Mouse (Mus musculus) large intestine, adult 2 months (tissue): ENCODE results near the gene Pfkp. TPM values are rescaled to one million over a fixed set of nuclear protein-coding genes. Genes with fewer than 3 reads are reported as not detected.

Experiments
- DNase-seq: peaks from one replicate; pipeline ENCODE4 v3.0.0-alpha.2; 2012; ENCODE audit warnings: low read depth, low spot score
- WGBS: fragments of 180-500 bp; shearing (Covaris S2); methylation state at CpG from one replicate; pipeline ENCODE4 v1.1.7; 2018; 5-methylcytosine and 5-hydroxymethylcytosine counted together
- polyA plus RNA-seq: library from polyadenylated mRNA; depleted of rRNA; stranded (reverse); fragments of >200 nt; gene quantifications from 2 replicates; pipeline ENCODE4 v1.2.3, GENCODE M21; 2012

Pfkp gene
- polyA plus RNA-seq, 1 experiment = 110 TPM

GRCm38 (mm10) chr13:6620250-6620649, 28.3 kb downstream of the Pfkp start:
- WGBS = 96% methylated on average over 3 of the region's 3 CpGs
- DNase-seq = no peak

GRCm38 (mm10) chr13:6618711-6619110, 29.9 kb downstream of the Pfkp start:
- 78% methylated on average over 3 of the region's 3 CpGs for WGBS
- DNase-seq = no peak

- DNase-seq = no peak
- WGBS = 87% methylated on average over 5 of the region's 5 CpGs
Measured at GRCm38 (mm10) chr13:6613690-6614445, 34.7 kb downstream of the Pfkp start.

GRCm38 (mm10) chr13:6602786-6603409, 45.7 kb downstream of the Pfkp start:
- DNase-seq = no peak
- WGBS = 89% methylated on average over 10 of the region's 10 CpGs

GRCm38 (mm10) chr13:6601676-6602075, 46.9 kb downstream of the Pfkp start:
- WGBS = 84% methylated on average over 2 of the region's 2 CpGs
- DNase-seq = no peak

- DNase-seq = no peak
- 86% methylated on average over 8 of the region's 8 CpGs for WGBS
Measured at GRCm38 (mm10) chr13:6600626-6601025, 48.0 kb downstream of the Pfkp start.

GRCm38 (mm10) chr13:6597801-6598200, 50.8 kb downstream of the Pfkp start:
- WGBS = 92% methylated on average over 16 of the region's 16 CpGs
- no peak for DNase-seq

GRCm38 (mm10) chr13:6595403-6595802, 53.2 kb downstream of the Pfkp start:
- 85% methylated on average over 4 of the region's 4 CpGs for WGBS
- DNase-seq = no peak

GRCm38 (mm10) chr13:6590846-6591245, 57.7 kb downstream of the Pfkp start:
- WGBS = 43% methylated on average over 3 of the region's 3 CpGs
- no peak for DNase-seq

GRCm38 (mm10) chr13:6586009-6586408, 62.6 kb downstream of the Pfkp start:
- no peak for DNase-seq
- WGBS = 72% methylated on average over 9 of the region's 9 CpGs

GRCm38 (mm10) chr13:6583499-6584125, 65.0 kb downstream of the Pfkp start:
- DNase-seq = no peak
- WGBS = 79% methylated on average over 4 of the region's 4 CpGs

GRCm38 (mm10) chr13:6575920-6576509, 72.6 kb downstream of the Pfkp start:
- WGBS = 96% methylated on average over 6 of the region's 6 CpGs
- DNase-seq = no peak

- 82% methylated on average over 5 of the region's 5 CpGs for WGBS
- no peak for DNase-seq
Measured at GRCm38 (mm10) chr13:6565571-6565970, 83.0 kb downstream of the Pfkp start.

GRCm38 (mm10) chr13:6562409-6562808, 86.2 kb downstream of the Pfkp start:
- no peak for DNase-seq
- WGBS = 88% methylated on average over 2 of the region's 2 CpGs

- 86% methylated on average over 7 of the region's 7 CpGs for WGBS
- no peak for DNase-seq
Measured at GRCm38 (mm10) chr13:6557771-6558170, 90.8 kb downstream of the Pfkp start.

GRCm38 (mm10) chr13:6555656-6556055, 92.9 kb downstream of the Pfkp start:
- 96% methylated on average over 11 of the region's 11 CpGs for WGBS
- DNase-seq = no peak

- WGBS = 87% methylated on average over 2 of the region's 2 CpGs
- no peak for DNase-seq
Measured at GRCm38 (mm10) chr13:6553708-6554107, 94.9 kb downstream of the Pfkp start.

- 29% methylated on average over 6 of the region's 6 CpGs for WGBS
- DNase-seq = no peak
Measured at GRCm38 (mm10) chr13:6535287-6535932, 113.2 kb downstream of the Pfkp start.

GRCm38 (mm10) chr13:6532683-6533082, 115.9 kb downstream of the Pfkp start:
- 80% methylated on average over 1 of the region's 1 CpGs for WGBS
- DNase-seq = no peak
